Mouse (Mus musculus) kidney, postnatal 10 days (tissue): ENCODE data around the gene Mast1.

Experiments
- DNase-seq: peaks from one replicate; pipeline ENCODE4 v3.0.0; 2021; ENCODE audit warnings: mixed read lengths

The Mast1 gene

GRCm38 (mm10) chr8:84973079-84973478 is 35.9 kb upstream of the Mast1 start:
- no peak for DNase-seq

GRCm38 (mm10) chr8:84970913-84971312 is 33.8 kb upstream of the Mast1 start:
- no peak for DNase-seq

GRCm38 (mm10) chr8:84970135-84970790 is 33.1 kb upstream of the Mast1 start:
- peak; percentile 48 for DNase-seq

- DNase-seq = peak; percentile 90
Measured at GRCm38 (mm10) chr8:84969241-84970134, 32.3 kb upstream of the Mast1 start, which contains the start of the genes Gm49661, Prdx2 and Rnaseh2a. Gm49661 (minus strand) TSS chr8:84969433. Prdx2 (plus strand) TSS chr8:84969587. Rnaseh2a (minus strand) TSS chr8:84969767.

- DNase-seq = no peak
Measured at GRCm38 (mm10) chr8:84968650-84969049, 31.5 kb upstream of the Mast1 start.

- DNase-seq = no peak
Measured at GRCm38 (mm10) chr8:84967532-84968304, 30.6 kb upstream of the Mast1 start.

GRCm38 (mm10) chr8:84966603-84967002 is 29.4 kb upstream of the Mast1 start:
- DNase-seq = no peak

GRCm38 (mm10) chr8:84965731-84966291 is 28.7 kb upstream of the Mast1 start:
- peak; percentile 96 for DNase-seq

- DNase-seq = no peak
Measured at GRCm38 (mm10) chr8:84963952-84964351, 26.8 kb upstream of the Mast1 start.

- DNase-seq = no peak
Measured at GRCm38 (mm10) chr8:84959811-84960210, 22.7 kb upstream of the Mast1 start.

- peak; percentile 81 for DNase-seq
Measured at GRCm38 (mm10) chr8:84956768-84957167, 19.6 kb upstream of the Mast1 start.

GRCm38 (mm10) chr8:84952612-84953255 is 15.6 kb upstream of the Mast1 start:
- peak; percentile 57 for DNase-seq

GRCm38 (mm10) chr8:84949753-84950152 is 12.6 kb upstream of the Mast1 start:
- DNase-seq = no peak

- DNase-seq = peak; percentile 78
Measured at GRCm38 (mm10) chr8:84947241-84947545, 10.0 kb upstream of the Mast1 start.

GRCm38 (mm10) chr8:84946528-84947240 is 9.5 kb upstream of the Mast1 start, which contains the start of gene Rtbdn:
Rtbdn (plus strand) TSS chr8:84946991.
- DNase-seq = no peak

GRCm38 (mm10) chr8:84945633-84946527 is 8.7 kb upstream of the Mast1 start:
- DNase-seq = no peak

- no peak for DNase-seq
Measured at GRCm38 (mm10) chr8:84945235-84945632, 8.1 kb upstream of the Mast1 start.

- DNase-seq = peak; percentile 59
Measured at GRCm38 (mm10) chr8:84944478-84945160, 7.5 kb upstream of the Mast1 start.

GRCm38 (mm10) chr8:84943699-84944098 is 6.5 kb upstream of the Mast1 start:
- DNase-seq = no peak
